Mouse (Mus musculus) myocyte (in vitro differentiated cells): ENCODE data around the gene Lamb2.
A peak's percentile ranks its signal among the peaks of the same experiment; 100 is the strongest.

Source experiments
- CEBPB ChIP-seq: IDR thresholded peaks from 2 replicates; pipeline ENCODE4 v1.6.1; 2011; ENCODE audit warnings: mild to moderate bottlenecking, moderate library complexity; ENCODE audit not compliant: poor library complexity, insufficient read depth, severe bottlenecking
- E2F4 ChIP-seq: IDR thresholded peaks from one replicate; pipeline ENCODE4 v1.6.1; 2011; ENCODE audit warnings: mild to moderate bottlenecking, control low read depth, moderate library complexity; ENCODE audit not compliant: insufficient read depth
- MAX ChIP-seq: IDR thresholded peaks from one replicate; pipeline ENCODE4 v1.6.1; 2011; ENCODE audit warnings: low read depth, mild to moderate bottlenecking, control low read depth
- POLR2A ChIP-seq: IDR thresholded peaks from one replicate; pipeline ENCODE4 v1.6.1; 2011; ENCODE audit warnings: low read depth, mild to moderate bottlenecking, control low read depth, moderate library complexity; ENCODE audit not compliant: insufficient read length
- POLR2AphosphoS2 ChIP-seq: IDR thresholded peaks from one replicate; pipeline ENCODE4 v1.6.1; 2011; ENCODE audit warnings: low read depth, control low read depth; ENCODE audit not compliant: insufficient read length
- REST ChIP-seq: IDR thresholded peaks from one replicate; pipeline ENCODE4 v1.6.1; 2011; ENCODE audit warnings: mild to moderate bottlenecking, control low read depth, moderate library complexity; ENCODE audit not compliant: insufficient read depth, insufficient read length
- USF1 ChIP-seq: IDR thresholded peaks from one replicate; pipeline ENCODE4 v1.6.1; 2011; ENCODE audit warnings: low read depth, mild to moderate bottlenecking, control low read depth, moderate library complexity

GRCm38 (mm10) chr9:108492043-108492750 lies 12.7 kb downstream of the Lamb2 start:
- TF ChIP-seq POLR2A (no peak), POLR2AphosphoS2 (peak; percentile 53), REST (no peak), E2F4 (no peak), USF1 (no peak), MAX (no peak), CEBPB (no peak)
